Mouse (Mus musculus): Measurements from ENCODE around the gene Tmtc4. TPM values are rescaled to one million over a fixed set of nuclear protein-coding genes. Genes with fewer than 3 reads are reported as not detected.

Tmtc4 gene
- polyA plus RNA-seq, 1 experiment from 2014 or later, result 50.3 TPM

DNA sequence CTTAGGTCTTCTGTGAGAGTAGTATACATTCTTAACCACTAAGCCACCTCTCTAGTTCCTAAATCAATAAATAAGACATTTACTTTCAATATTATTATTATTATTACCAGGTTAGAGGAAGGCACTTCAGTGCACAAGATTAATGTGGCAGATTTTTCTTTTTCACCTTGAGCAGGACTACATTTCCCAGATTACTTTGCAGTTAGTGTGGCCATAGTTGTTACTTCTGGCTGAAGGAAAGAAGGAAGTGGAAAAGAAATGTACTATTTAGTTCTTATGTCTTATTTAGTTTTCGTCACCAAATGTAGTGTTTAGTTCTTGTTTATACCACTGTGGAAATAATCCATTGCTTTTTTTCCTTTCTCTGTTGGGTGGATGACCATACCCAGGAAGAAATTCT lies 19.9 kb upstream of the Tmtc4 start:
- no peaks in the 10 kb centered on the region for H3K36me3 ChIP-seq (ENCODE audit: control insufficient read depth, insufficient read depth, low read length)
- no peaks in the 10 kb centered on the region for H3K9me3 ChIP-seq (ENCODE audit: control insufficient read depth, low read length)
- no peak for ATAC-seq (ENCODE audit: insufficient read depth, low FRiP score, low TSS enrichment)
- H3K4me3 ChIP-seq (ENCODE audit: low read depth, low read length), result no peak overlapping the region
- H3K9ac ChIP-seq (ENCODE audit: low read length), result no peak overlapping the region
- no peak overlapping the region for H3K4me2 ChIP-seq (ENCODE audit: low read depth)
- WGBS, result 88% methylated on average over 1 of the region's 1 CpGs
- no peak for DNase-seq (ENCODE audit: low spot score)
- H3K27ac ChIP-seq (ENCODE audit: low read depth, low read length), result no peak overlapping the region
- no peaks in the 10 kb centered on the region for H3K27me3 ChIP-seq (ENCODE audit: control insufficient read depth, insufficient read depth, low read length)
- no peaks in the 10 kb centered on the region for H3K4me1 ChIP-seq (ENCODE audit: control insufficient read depth, insufficient read depth, low read length)

DNA sequence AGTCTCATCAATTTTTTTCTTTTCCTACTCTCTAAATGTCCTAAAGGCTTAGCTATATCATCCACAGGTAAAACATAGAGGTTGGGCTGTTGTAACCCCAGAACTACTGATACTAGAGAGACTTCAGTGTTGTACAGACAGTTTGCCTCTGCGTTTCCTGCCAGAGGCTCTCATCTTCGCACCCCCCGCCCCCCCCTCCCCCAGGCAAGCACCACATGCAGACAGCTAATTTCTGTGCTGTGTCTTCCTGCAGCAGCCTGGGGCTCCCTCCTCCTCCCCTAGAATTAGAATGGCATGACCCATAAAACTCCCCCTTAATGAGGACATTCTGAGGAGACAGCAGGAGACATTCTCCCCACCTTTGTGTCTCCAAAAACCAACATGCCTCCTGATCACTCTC lies 17.6 kb upstream of the Tmtc4 start:
- WGBS, result 23% methylated on average over 3 of the region's 3 CpGs
- DNase-seq (ENCODE audit: low spot score), result no peak
- Histone ChIP-seq H3K9me3 (ENCODE audit: control insufficient read depth, low read length) (no peaks in the 10 kb centered on the region), H3K27ac (ENCODE audit: low read depth, low read length) (no peak overlapping the region), H3K4me3 (ENCODE audit: low read depth, low read length) (no peak overlapping the region), H3K4me2 (ENCODE audit: low read depth) (no peak overlapping the region), H3K4me1 (ENCODE audit: control insufficient read depth, insufficient read depth, low read length) (no peaks in the 10 kb centered on the region), H3K36me3 (ENCODE audit: control insufficient read depth, insufficient read depth, low read length) (no peaks in the 10 kb centered on the region), H3K9ac (ENCODE audit: low read length) (no peak overlapping the region), H3K27me3 (ENCODE audit: control insufficient read depth, insufficient read depth, low read length) (no peaks in the 10 kb centered on the region)
- no peak for ATAC-seq (ENCODE audit: insufficient read depth, low FRiP score, low TSS enrichment)

DNA sequence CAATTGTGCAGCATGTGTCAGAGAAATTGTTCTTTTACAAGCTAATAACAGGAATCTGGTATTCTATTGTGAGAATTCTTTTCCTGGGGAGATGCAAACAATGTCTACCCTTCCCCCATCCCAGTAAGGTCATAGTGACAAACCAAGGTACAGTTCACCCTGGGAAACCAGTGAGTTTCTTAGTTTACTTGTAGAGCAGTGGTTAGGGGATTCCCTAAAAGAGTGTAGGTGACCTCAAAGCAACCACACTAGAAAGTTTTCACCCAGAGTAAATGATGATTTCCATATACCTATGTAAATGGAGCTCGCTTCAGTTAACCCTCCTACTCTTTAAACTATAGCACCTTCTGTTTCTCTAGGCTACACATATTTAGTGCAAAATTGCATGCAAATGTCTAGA lies 13.6 kb upstream of the Tmtc4 start:
- ATAC-seq (ENCODE audit: insufficient read depth, low FRiP score, low TSS enrichment) (no peak), DNase-seq (ENCODE audit: low spot score) (no peak)
- Histone ChIP-seq H3K4me2 (ENCODE audit: low read depth) (no peak overlapping the region), H3K36me3 (ENCODE audit: control insufficient read depth, insufficient read depth, low read length) (no peaks in the 10 kb centered on the region), H3K4me1 (ENCODE audit: control insufficient read depth, insufficient read depth, low read length) (no peaks in the 10 kb centered on the region), H3K4me3 (ENCODE audit: low read depth, low read length) (no peak overlapping the region), H3K27ac (ENCODE audit: low read depth, low read length) (no peak overlapping the region), H3K9me3 (ENCODE audit: control insufficient read depth, low read length) (no peaks in the 10 kb centered on the region), H3K9ac (ENCODE audit: low read length) (no peak overlapping the region), H3K27me3 (ENCODE audit: control insufficient read depth, insufficient read depth, low read length) (no peaks in the 10 kb centered on the region)
- 94% methylated on average over 1 of the region's 1 CpGs for WGBS

DNA sequence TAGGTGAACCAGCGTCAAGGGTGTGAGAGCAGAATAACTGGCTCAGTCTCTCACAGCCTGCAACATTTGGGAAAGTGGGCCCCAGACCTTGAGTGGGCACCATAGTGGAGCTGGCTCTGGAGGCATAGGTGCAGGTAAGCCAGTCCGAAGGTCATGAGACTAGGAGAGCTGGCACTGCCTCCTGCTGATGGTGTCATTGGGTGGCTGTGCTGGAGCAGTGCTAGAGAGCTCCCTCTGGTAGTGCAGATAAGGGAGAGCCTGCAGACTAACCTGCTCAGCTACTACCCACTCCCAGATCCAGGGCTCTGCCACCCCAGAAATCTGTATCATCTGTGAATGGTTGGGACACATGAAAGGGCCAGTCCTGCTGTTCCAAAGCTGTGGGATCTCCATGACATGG lies 10.1 kb upstream of the Tmtc4 start:
- H3K27me3 ChIP-seq (ENCODE audit: control insufficient read depth, insufficient read depth, low read length), result no peaks in the 10 kb centered on the region
- H3K4me1 ChIP-seq (ENCODE audit: control insufficient read depth, insufficient read depth, low read length), result no peaks in the 10 kb centered on the region
- H3K27ac ChIP-seq (ENCODE audit: low read depth, low read length), result no peak overlapping the region
- H3K4me3 ChIP-seq (ENCODE audit: low read depth, low read length), result no peak overlapping the region
- no peaks in the 10 kb centered on the region for H3K36me3 ChIP-seq (ENCODE audit: control insufficient read depth, insufficient read depth, low read length)
- DNase-seq (ENCODE audit: low spot score) (no peak), ATAC-seq (ENCODE audit: insufficient read depth, low FRiP score, low TSS enrichment) (no peak; the same call in 1 of the 2 replicates)
- 88% methylated on average over 2 of the region's 2 CpGs for WGBS
- no peak overlapping the region for H3K9ac ChIP-seq (ENCODE audit: low read length)
- H3K4me2 ChIP-seq (ENCODE audit: low read depth), result no peak overlapping the region
- H3K9me3 ChIP-seq (ENCODE audit: control insufficient read depth, low read length), result no peaks in the 10 kb centered on the region

DNA sequence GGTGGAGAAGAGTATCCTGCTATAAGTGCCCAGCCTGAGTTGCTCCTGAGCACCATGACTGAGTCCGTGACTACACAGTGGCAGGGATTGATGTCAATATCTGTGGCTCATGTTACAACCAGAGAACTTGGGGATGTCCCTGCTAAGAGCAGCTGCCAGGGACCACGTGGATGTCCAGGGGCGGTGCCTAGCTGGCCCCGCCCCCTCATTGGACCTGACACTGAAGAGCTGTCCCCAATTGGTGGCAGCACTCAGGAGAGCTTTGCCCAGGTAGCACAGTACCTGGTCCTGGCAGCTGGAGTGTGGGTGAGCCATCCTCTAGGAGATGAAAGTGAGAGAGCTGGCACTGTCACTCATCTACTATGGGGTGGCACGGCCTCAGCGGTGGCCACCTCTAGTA lies 9.1 kb upstream of the Tmtc4 start:
- no peak overlapping the region for H3K4me3 ChIP-seq (ENCODE audit: low read depth, low read length)
- H3K27ac ChIP-seq (ENCODE audit: low read depth, low read length), result no peak overlapping the region
- H3K9ac ChIP-seq (ENCODE audit: low read length), result no peak overlapping the region
- DNase-seq (ENCODE audit: low spot score), result no peak
- no peaks in the 10 kb centered on the region for H3K9me3 ChIP-seq (ENCODE audit: control insufficient read depth, low read length)
- ATAC-seq (ENCODE audit: insufficient read depth, low FRiP score, low TSS enrichment), result no peak
- no peaks in the 10 kb centered on the region for H3K36me3 ChIP-seq (ENCODE audit: control insufficient read depth, insufficient read depth, low read length)
- no peaks in the 10 kb centered on the region for H3K27me3 ChIP-seq (ENCODE audit: control insufficient read depth, insufficient read depth, low read length)
- no peaks in the 10 kb centered on the region for H3K4me1 ChIP-seq (ENCODE audit: control insufficient read depth, insufficient read depth, low read length)
- no peak overlapping the region for H3K4me2 ChIP-seq (ENCODE audit: low read depth)
- WGBS, result 62% methylated on average over 6 of the region's 6 CpGs

DNA sequence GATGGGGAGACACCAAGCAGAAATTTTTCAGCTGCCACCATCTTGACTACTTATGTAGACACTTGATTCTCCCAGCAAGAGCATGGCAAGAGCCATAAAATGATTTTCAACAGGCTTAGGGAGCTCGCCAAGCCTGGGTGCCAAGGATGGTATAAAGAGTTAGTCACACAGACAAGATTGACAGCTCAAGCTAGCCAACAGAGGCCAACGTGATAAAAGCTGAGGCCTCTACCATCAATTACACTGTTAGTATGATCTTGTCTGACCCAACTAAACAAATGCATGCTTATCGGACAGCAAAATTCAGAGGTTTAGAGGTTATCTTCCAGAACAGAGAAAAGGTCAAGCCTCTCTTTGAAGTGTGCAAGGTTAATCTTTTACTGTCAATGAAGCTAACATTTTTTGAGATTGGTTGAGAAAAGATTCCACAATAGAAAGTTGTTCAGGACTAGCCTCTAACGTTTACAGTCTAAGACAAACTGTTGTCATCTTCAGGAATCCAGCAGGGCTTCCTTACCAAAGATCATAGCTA lies 6.8 kb upstream of the Tmtc4 start:
- Histone ChIP-seq H3K9ac (ENCODE audit: low read length) (no peak overlapping the region), H3K4me1 (ENCODE audit: control insufficient read depth, insufficient read depth, low read length) (no peaks in the 10 kb centered on the region), H3K9me3 (ENCODE audit: control insufficient read depth, low read length) (no peaks in the 10 kb centered on the region), H3K36me3 (ENCODE audit: control insufficient read depth, insufficient read depth, low read length) (no peaks in the 10 kb centered on the region), H3K4me2 (ENCODE audit: low read depth) (no peak overlapping the region), H3K27me3 (ENCODE audit: control insufficient read depth, insufficient read depth, low read length) (no peaks in the 10 kb centered on the region), H3K27ac (ENCODE audit: low read depth, low read length) (no peak overlapping the region), H3K4me3 (ENCODE audit: low read depth, low read length) (no peak overlapping the region)
- DNase-seq (ENCODE audit: low spot score) (no peak), ATAC-seq (ENCODE audit: insufficient read depth, low FRiP score, low TSS enrichment) (no peak)
- WGBS, result 73% methylated on average over 4 of the region's 4 CpGs

DNA sequence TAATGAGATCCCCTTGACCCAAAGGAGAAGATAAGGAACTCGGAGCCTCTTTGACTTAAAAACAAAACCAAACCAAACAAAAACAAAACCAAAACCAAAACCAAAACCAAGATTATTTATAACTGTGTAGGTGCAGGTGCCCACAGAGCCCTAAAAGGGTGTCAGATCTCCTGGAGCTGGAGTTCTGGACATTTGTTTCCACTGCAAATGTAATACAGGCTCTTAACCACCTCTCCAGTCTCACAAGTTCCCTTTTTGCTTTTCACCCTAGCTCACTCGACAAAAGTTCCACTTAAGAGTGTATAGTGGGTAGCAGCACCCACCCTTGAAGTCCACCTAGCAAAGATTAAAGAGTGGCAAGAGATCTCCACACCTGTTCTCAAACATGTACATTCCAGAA lies 2.6 kb upstream of the Tmtc4 start:
- Histone ChIP-seq H3K27me3 (ENCODE audit: control insufficient read depth, insufficient read depth, low read length) (no peaks in the 10 kb centered on the region), H3K4me1 (ENCODE audit: control insufficient read depth, insufficient read depth, low read length) (peaks cover 10% of the 10 kb centered on the region), H3K27ac (ENCODE audit: low read depth, low read length) (no peak overlapping the region), H3K4me3 (ENCODE audit: low read depth, low read length) (no peak overlapping the region), H3K4me2 (ENCODE audit: low read depth) (no peak overlapping the region), H3K36me3 (ENCODE audit: control insufficient read depth, insufficient read depth, low read length) (no peaks in the 10 kb centered on the region), H3K9me3 (ENCODE audit: control insufficient read depth, low read length) (no peaks in the 10 kb centered on the region), H3K9ac (ENCODE audit: low read length) (no peak overlapping the region)
- no peak for ATAC-seq (ENCODE audit: insufficient read depth, low FRiP score, low TSS enrichment)
- no peak for DNase-seq (ENCODE audit: low spot score)
- WGBS, result 76% methylated on average over 2 of the region's 2 CpGs

DNA sequence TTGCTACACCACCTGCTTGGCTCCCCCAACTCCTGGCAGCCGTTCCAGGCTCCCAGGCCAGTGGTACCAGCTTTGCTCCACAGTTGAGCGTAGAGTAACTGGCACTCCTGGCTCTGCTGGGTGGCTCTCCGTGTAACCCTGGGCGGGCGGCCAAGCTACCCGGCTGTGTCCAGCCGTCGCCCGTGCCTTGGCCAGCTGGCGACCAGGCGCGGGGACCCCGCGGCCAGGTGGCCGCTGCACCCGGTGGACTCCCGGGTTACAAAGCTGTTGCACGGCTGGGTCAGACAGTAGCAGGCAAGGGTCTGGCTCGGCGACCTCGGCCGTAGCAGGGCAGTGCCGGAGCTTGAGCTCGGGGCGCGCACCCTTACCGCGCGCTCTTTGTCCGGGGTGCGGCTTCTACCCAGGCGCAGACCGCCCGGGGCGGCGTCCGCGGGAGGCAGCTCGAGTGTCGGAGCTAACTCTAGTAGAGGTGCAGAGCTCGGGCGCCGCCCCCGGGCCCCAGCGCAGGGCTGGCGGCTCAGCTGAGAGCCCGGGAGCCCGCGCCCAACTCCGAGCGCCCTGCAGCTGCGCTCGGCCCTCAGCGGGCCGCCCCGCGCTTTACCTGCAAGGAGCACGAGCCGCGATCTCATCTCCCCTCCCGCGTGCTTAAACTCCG lies 1.1 kb downstream of the Tmtc4 start:
- peak overlapping the region; percentile 85 for H3K27ac ChIP-seq (ENCODE audit: low read depth, low read length)
- no peaks in the 10 kb centered on the region for H3K36me3 ChIP-seq (ENCODE audit: control insufficient read depth, insufficient read depth, low read length)
- peak overlapping the region; percentile 63 for H3K4me3 ChIP-seq (ENCODE audit: low read depth, low read length)
- peaks cover 12% of the 10 kb centered on the region for H3K4me1 ChIP-seq (ENCODE audit: control insufficient read depth, insufficient read depth, low read length)
- under 1% methylated on average over 51 of the region's 63 CpGs for WGBS
- no peaks in the 10 kb centered on the region for H3K9me3 ChIP-seq (ENCODE audit: control insufficient read depth, low read length)
- no peaks in the 10 kb centered on the region for H3K27me3 ChIP-seq (ENCODE audit: control insufficient read depth, insufficient read depth, low read length)
- peak overlapping the region; percentile 91 for H3K9ac ChIP-seq (ENCODE audit: low read length)
- H3K4me2 ChIP-seq (ENCODE audit: low read depth), result peak overlapping the region; percentile 82
- DNase-seq (ENCODE audit: low spot score), result no peak
- peak; percentile 32 for ATAC-seq (ENCODE audit: insufficient read depth, low FRiP score, low TSS enrichment)

DNA sequence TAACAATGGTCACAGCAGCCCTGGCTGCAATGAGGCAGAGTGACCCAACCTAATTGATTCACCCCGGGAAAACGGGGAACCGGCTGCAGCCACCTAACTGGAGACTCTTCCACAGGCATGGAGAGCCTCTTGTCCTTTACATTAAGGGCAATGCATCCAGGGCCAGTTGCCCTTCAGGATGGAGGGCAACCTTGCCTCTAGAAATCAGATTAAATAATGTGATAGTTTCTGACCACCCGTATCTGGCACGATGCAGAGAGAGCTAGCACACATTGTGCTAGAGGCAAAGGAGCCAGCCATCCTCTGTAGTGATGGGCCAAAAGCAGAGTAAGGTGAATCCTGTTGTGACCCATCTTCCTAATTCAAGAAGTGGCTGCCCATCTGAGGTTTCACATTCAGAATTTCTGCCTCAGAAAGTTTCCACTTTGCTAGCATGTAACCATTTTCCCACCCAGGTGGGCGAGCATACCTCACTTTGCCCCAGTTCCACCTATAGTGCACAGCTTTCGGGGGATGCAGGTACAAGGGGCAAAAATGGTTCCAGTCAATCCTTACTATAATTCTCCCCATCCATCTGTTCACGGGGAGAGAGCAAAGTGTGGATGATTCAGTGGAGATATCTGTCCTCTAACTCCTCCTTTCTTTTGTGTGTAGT lies 1.9 kb downstream of the Tmtc4 start:
- no peaks in the 10 kb centered on the region for H3K9me3 ChIP-seq (ENCODE audit: control insufficient read depth, low read length)
- no peaks in the 10 kb centered on the region for H3K36me3 ChIP-seq (ENCODE audit: control insufficient read depth, insufficient read depth, low read length)
- H3K4me2 ChIP-seq (ENCODE audit: low read depth), result peak overlapping the region; percentile 82
- no peaks in the 10 kb centered on the region for H3K27me3 ChIP-seq (ENCODE audit: control insufficient read depth, insufficient read depth, low read length)
- peak; percentile 23 for DNase-seq (ENCODE audit: low spot score)
- ATAC-seq (ENCODE audit: insufficient read depth, low FRiP score, low TSS enrichment), result no peak
- 33% methylated on average over 8 of the region's 8 CpGs for WGBS
- H3K27ac ChIP-seq (ENCODE audit: low read depth, low read length), result no peak overlapping the region
- peaks cover 12% of the 10 kb centered on the region for H3K4me1 ChIP-seq (ENCODE audit: control insufficient read depth, insufficient read depth, low read length)
- H3K4me3 ChIP-seq (ENCODE audit: low read depth, low read length), result peak overlapping the region; percentile 63
- H3K9ac ChIP-seq (ENCODE audit: low read length), result peak overlapping the region; percentile 91
